Mouse (Mus musculus) liver, embryonic 13.5 days (tissue): Measurements from ENCODE around the gene Trim2. TPM values are rescaled to one million over a fixed set of nuclear protein-coding genes. Genes with fewer than 3 reads are reported as not detected.

Experiments
- ATAC-seq: fragments of 200-750 bp; cut with Nextera tagmentation; 2 replicates; pipeline ENCODE4 v1.8.0; 2017; ENCODE audit warnings: low read depth, mild to moderate bottlenecking, moderate number of reproducible peaks, moderate library complexity
- DNase-seq: peaks from one replicate; pipeline ENCODE4 v3.0.0; 2022
- H3K27ac ChIP-seq: fragments of 300-500 bp; sonication (generic); 2 replicates; pipeline ENCODE4 v1.5.1; 2015; ENCODE audit warnings: moderate library complexity, mild to moderate bottlenecking, inconsistent platforms
- H3K27me3 ChIP-seq: fragments of 300-500 bp; sonication (generic); 2 replicates; pipeline ENCODE4 v1.6.1; 2015; ENCODE audit warnings: mild to moderate bottlenecking, inconsistent platforms
- H3K36me3 ChIP-seq: fragments of 300-500 bp; sonication (generic); 2 replicates; pipeline ENCODE4 v1.6.1; 2015; ENCODE audit warnings: mild to moderate bottlenecking, inconsistent platforms
- H3K4me1 ChIP-seq: fragments of 300-500 bp; sonication (generic); replicated peaks from 2 replicates; pipeline ENCODE4 v1.6.1; 2015; ENCODE audit warnings: inconsistent platforms
- H3K4me2 ChIP-seq: fragments of 300-500 bp; sonication (generic); 2 replicates; pipeline ENCODE4 v1.6.1; 2015; ENCODE audit warnings: inconsistent platforms, mild to moderate bottlenecking, moderate library complexity
- H3K4me3 ChIP-seq: fragments of 300-500 bp; sonication (generic); replicated peaks from 2 replicates; pipeline ENCODE4 v1.5.1; 2015; ENCODE audit warnings: mild to moderate bottlenecking, inconsistent platforms
- H3K9ac ChIP-seq: fragments of 300-500 bp; sonication (generic); 2 replicates; pipeline ENCODE4 v1.6.1; 2015; ENCODE audit warnings: mild to moderate bottlenecking, inconsistent platforms
- H3K9me3 ChIP-seq: fragments of 300-500 bp; sonication (generic); replicated peaks from 2 replicates; pipeline ENCODE4 v1.6.1; 2016; ENCODE audit warnings: inconsistent platforms
- WGBS: fragments of 180-500 bp; shearing (Covaris S2); methylation state at CpG from one replicate; pipeline ENCODE4 v1.1.7; 2015; ENCODE audit not compliant: insufficient replicate concordance; 5-methylcytosine and 5-hydroxymethylcytosine counted together
- polyA plus RNA-seq: library from polyadenylated mRNA; unstranded; fragments of >200 nt; fragmentation: Nextera tagmentation; extraction: Ambion mirVana; gene quantifications from 2 replicates; pipeline ENCODE4 v1.2.1, GENCODE M21; 2015

Gene Trim2
- polyA plus RNA-seq, 1 experiment from 2014 or later = 3.9 TPM

DNA sequence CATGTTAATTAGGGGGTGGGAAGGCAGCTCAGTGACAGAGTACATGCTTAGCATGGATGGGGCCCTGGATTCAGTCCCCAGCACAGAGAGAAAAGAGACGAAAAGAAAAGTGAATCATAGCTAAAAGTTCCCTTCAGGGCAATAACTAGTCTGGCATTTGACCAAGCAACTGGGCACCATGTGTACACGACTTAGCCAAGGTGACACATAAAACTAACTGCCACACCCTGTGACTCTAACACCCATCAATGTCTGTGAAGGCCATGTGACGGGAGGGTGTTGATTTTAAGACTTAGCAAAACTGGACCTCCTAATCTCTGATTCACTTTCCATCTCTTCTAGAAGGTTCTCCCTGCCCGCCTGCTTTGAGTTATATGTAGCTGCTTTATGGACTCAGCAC, 12.2 kb upstream of the Trim2 start:
- H3K27me3 ChIP-seq = no peaks in the 10 kb centered on the region
- H3K4me3 ChIP-seq = no peak overlapping the region
- no peaks in the 10 kb centered on the region for H3K36me3 ChIP-seq
- no peak overlapping the region for H3K4me2 ChIP-seq
- no peak overlapping the region for H3K27ac ChIP-seq
- WGBS = 65% methylated on average over 4 of the region's 4 CpGs
- H3K4me1 ChIP-seq = peaks cover 16% of the 10 kb centered on the region
- no peaks in the 10 kb centered on the region for H3K9me3 ChIP-seq
- ATAC-seq = no peak
- H3K9ac ChIP-seq = no peak overlapping the region
- no peak for DNase-seq

DNA sequence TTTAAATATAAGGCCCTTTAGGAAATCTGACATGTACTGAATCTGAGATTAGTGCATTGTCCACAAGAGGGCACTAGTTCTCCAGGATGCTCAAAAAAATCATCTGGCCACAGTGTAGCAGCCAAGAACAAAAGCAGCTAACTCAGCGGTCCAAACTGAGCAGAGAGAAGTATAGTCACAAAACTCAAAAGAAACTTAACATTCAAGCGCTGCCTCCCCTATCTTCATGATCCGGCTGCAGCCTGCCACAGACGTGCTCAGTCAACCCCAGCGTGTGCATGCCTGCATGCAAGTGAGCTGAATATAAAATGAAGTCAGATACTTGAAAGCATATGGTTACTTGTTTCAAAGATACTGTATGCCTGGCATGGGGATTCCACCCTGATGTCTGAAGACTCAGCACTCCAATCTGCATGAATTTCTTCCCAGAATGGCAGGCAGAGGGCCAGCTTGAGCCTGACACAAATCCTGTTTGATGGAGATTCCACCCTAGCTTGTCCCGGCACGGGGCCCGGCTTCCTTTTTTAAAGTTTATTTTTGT, 8.0 kb upstream of the Trim2 start:
- DNase-seq (peak; percentile 39), ATAC-seq (peak; percentile 62; the same call in 1 of the 2 replicates)
- peaks cover 8% of the 10 kb centered on the region for H3K27me3 ChIP-seq
- no peak overlapping the region for H3K9ac ChIP-seq
- H3K4me1 ChIP-seq = peaks cover 22% of the 10 kb centered on the region
- no peaks in the 10 kb centered on the region for H3K9me3 ChIP-seq
- no peaks in the 10 kb centered on the region for H3K36me3 ChIP-seq
- peak overlapping the region; percentile 38 for H3K4me2 ChIP-seq
- H3K27ac ChIP-seq = no peak overlapping the region
- 32% methylated on average over 8 of the region's 8 CpGs for WGBS
- H3K4me3 ChIP-seq = no peak overlapping the region

DNA sequence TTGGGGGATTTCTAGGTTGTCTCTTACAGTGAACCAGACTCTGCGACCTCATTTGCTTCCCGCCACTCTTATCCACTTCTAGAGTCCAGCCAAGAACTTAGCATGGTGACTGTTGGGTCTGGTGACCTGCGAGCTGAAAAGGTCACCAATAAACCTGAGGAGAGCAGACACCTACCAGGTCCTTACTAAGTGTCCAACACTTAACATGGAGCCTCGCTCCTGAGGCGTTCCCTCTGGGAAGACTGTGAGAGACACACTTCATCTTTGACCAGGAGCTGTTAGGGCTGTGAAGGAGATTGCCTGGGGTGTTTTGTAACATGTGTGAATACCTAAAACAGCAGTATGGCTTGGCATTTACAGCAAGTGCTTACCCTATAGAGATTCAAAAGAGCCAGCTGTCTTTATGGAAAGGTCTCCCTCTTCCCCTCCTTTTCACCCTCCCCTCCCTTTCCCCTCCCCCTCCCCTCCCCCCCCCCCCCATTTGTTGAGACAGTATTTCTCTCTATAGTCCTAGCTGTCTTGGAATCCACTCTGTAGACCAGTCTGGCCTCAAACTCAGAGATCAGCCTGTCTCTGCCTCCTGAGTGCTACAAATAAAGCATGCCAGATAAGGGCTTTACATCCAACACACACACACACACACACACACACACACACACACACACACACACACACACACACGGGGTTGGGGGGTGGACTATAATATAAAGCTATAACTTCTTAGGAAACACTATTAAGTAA, 7.3 kb upstream of the Trim2 start:
- H3K4me2 ChIP-seq = peak overlapping the region; percentile 27
- WGBS = 65% methylated on average over 6 of the region's 6 CpGs
- ATAC-seq = no peak

DNA sequence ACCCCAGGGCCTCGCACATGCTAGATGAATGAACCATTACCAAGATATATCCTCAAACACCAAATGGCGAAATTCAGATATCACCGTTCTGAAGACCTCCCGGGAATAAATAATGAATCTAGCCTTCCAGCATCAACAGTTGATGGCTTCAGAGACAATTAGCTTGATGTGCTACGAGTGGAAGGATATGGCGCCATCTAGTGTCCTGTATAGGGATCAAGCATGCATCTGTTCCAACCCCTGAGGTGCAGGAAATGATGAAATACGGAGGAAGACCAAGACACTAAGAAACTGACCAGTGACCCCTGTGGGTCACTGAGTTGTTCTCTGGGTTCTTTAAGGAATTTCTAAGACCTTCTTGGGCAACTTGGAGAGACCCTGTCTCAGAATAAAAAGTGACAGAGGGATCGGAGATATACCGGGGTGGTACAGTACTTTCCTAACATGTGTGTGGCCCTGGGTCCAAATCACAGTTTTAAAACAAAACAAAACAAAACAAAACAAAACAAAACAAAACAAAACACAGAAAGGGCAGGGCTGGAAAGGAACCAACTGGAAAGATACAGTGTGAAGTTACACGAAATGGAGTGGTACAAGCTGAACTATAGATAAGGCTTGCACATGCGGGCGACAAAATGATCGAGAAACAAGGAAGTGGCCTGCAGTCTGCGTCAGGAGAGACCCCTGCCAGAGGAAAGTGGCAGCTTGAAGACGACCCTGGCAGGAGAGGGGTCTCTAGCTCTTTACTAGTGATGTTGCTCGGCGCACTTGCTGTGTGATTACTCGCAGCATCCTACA, 6.5 kb upstream of the Trim2 start:
- no peak overlapping the region for H3K9ac ChIP-seq
- 30% methylated on average over 18 of the region's 18 CpGs for WGBS
- H3K4me1 ChIP-seq = peaks cover 22% of the 10 kb centered on the region
- H3K27me3 ChIP-seq = peaks cover 8% of the 10 kb centered on the region
- ATAC-seq = no peak
- H3K4me3 ChIP-seq = no peak overlapping the region
- H3K4me2 ChIP-seq = peak overlapping the region; percentile 27
- no peak overlapping the region for H3K27ac ChIP-seq
- DNase-seq = peak; percentile 38
- H3K36me3 ChIP-seq = no peaks in the 10 kb centered on the region
- H3K9me3 ChIP-seq = no peaks in the 10 kb centered on the region

More for the DNA sequence above, 7.3 kb upstream of the Trim2 start:
- no peak for DNase-seq
- Histone ChIP-seq H3K27me3 (peaks cover 8% of the 10 kb centered on the region), H3K9ac (no peak overlapping the region), H3K4me1 (peaks cover 22% of the 10 kb centered on the region), H3K9me3 (no peaks in the 10 kb centered on the region), H3K27ac (no peak overlapping the region), H3K4me3 (no peak overlapping the region), H3K36me3 (no peaks in the 10 kb centered on the region)

DNA sequence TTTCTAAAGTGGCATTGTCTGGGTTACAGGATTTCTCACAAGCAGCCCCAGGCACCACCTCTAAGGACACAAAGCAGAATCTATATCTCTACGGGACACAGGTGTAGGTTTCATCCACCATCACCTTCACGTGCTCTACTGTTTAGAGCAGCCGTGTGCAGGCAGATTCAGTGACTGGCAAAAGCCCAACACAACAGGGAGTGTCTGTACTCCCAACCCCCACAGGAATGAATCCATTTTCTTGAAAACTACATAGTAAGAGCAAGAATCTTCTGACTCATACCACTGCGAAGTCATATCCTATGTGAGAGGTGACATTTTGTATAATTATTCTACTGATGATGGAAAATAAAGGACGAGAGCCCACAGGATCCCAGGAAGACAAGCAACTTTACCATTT, 5.6 kb upstream of the Trim2 start:
- H3K36me3 ChIP-seq = no peaks in the 10 kb centered on the region
- no peaks in the 10 kb centered on the region for H3K9me3 ChIP-seq
- H3K27me3 ChIP-seq = peaks cover 13% of the 10 kb centered on the region
- H3K4me2 ChIP-seq = no peak overlapping the region
- no peak for ATAC-seq
- peaks cover 22% of the 10 kb centered on the region for H3K4me1 ChIP-seq
- no peak overlapping the region for H3K9ac ChIP-seq
- no peak overlapping the region for H3K27ac ChIP-seq
- H3K4me3 ChIP-seq = no peak overlapping the region
- WGBS = 69% methylated on average over 5 of the region's 5 CpGs
- DNase-seq = no peak

DNA sequence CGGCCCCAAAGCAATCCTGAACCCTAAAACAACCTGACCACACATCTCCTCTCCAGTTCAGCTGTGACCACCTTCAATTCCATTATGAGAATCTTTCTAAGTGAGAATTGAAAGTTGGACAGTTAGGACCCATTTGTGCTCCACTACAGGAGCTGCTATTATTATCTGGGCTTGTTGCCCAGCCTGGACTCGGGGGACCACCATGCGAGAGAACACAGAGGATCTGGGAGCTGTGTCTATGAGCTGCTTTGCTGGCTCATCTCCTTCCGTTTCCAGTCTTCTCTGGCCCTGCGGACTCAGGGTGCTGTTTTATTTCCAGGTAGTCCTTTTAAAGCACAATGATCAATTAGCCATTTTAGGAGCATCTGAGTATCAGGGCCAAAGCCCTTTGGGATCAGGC, 839 bp upstream of the Trim2 start:
- 0 out of 2 replicates have a peak, but pooled peaks cover 2% of the 10 kb centered on the region for H3K9me3 ChIP-seq
- ATAC-seq (no peak), DNase-seq (no peak)
- WGBS = 68% methylated on average over 5 of the region's 5 CpGs
- H3K9ac ChIP-seq = no peak overlapping the region
- peaks cover 57% of the 10 kb centered on the region for H3K27me3 ChIP-seq
- H3K4me3 ChIP-seq = no peak overlapping the region
- H3K4me1 ChIP-seq = peaks cover 13% of the 10 kb centered on the region
- H3K27ac ChIP-seq = no peak overlapping the region
- H3K4me2 ChIP-seq = no peak overlapping the region
- no peaks in the 10 kb centered on the region for H3K36me3 ChIP-seq

DNA sequence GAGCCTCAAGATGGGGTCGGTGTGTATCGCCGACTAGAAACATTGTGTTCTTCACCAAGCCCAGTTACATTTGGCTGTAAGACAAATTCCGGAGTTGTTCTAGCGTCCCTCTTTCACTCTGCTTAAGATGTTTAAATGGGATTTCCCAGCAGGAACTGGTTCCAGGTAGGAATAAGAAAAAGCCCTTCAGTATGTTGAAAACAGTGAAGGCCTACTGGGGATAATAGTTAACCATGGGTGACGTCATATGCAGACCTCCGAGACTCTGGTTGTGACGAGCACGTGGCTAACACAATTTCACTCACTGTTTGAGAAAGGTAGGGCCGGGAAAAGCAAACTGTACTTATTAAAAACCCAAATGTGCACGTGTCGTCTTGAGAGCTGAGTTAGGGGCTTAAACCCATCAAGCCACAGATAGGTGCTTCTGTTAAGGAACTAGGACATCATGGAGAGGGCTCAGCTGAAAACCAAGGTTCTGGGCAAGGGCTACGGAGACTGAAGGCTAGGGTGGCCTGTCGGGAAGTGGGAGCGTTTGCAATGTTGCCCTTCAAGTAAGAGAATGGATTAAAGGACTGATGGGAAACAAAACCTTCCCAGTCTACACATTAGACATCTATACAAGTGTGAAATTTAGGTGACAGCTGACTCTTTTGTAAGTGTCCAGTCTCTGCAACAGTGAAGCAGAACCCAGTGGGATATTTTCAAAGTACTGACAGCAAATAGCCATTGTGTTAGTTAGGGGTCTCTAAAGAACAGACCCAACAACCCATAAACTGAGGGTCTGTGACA, 761 bp downstream of the Trim2 start:
- Histone ChIP-seq H3K4me1 (peaks cover 13% of the 10 kb centered on the region), H3K27ac (no peak overlapping the region), H3K36me3 (no peaks in the 10 kb centered on the region), H3K4me2 (no peak overlapping the region), H3K4me3 (0 out of 2 replicates have a peak overlapping the region, but pooled peaks have one; percentile 39), H3K27me3 (peaks cover 58% of the 10 kb centered on the region), H3K9ac (no peak overlapping the region), H3K9me3 (0 out of 2 replicates have a peak, but pooled peaks cover 2% of the 10 kb centered on the region)
- ATAC-seq = no peak
- DNase-seq = no peak
- WGBS = 43% methylated on average over 15 of the region's 15 CpGs

DNA sequence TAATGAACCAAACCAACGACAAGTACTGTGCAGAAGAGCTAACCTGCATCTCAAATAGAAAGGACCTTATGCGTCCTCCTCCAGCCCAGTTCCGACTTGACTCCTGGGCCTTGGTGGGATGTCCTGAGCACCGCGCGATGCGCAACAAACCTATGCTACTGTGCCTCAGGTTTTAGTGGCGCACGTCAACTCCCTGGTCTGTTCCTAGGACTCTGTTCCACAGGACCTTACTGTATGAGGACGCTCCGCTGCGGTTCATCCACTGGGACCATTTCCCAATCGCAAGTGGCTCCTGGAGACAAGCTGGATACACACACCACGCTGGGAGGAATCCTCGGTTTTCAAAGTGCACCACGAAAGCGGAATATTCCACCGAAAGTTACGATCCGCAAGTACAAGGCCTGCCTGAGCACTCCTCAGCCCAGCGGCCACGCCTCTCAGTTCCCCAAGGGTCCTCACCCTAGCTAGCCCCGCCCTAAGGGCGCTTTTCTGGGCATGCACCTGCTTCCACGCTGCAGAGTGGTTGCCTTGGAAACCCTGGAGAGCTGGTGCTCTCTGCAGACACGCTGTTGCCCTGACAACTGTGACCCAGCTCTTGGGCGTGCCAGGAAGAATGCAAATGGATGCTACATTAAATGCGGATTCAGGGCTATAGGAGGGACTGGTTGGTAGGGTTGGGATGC, 1.5 kb downstream of the Trim2 start:
- 0 out of 2 replicates have a peak, but pooled peaks have one; percentile 20 for ATAC-seq
- peaks cover 58% of the 10 kb centered on the region for H3K27me3 ChIP-seq
- WGBS = 2% methylated on average over 28 of the region's 28 CpGs

DNA sequence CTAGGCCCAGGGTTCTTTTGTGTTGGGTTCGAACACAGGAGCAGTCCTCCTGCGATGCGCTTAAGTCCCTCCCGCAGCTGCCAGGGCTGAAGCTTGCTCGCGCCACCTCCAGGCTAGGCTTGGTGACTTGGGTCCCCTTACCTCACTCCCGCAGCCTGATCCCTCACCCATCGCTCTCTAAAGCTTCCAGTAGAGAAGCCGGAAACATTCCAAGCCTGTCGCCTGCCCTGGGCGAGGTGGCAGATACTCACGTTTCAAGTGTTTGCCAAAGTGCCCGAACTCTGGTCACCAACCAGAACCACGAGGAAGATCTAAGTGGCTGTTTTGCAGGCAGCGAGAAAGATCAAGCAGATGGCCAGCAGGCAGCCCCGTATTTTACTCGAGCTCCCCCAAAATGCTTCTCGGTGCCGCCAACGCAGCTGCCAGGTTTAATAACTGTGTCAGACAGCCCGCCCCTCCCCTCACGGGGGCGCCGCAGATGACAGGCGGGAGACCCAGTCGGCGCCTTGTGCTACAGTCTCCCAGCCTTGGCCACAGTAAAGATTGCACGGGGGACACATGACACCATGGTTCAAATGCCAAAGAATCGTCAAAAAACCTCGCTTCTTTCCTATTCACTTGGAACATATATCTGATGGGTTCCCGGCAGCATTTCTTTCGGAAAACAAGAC, 2.2 kb downstream of the Trim2 start:
- ATAC-seq (no peak), DNase-seq (no peak)
- H3K4me1 ChIP-seq = peaks cover 13% of the 10 kb centered on the region
- peak overlapping the region; percentile 39 for H3K4me3 ChIP-seq
- H3K4me2 ChIP-seq = peak overlapping the region; percentile 62
- no peak overlapping the region for H3K9ac ChIP-seq
- H3K27ac ChIP-seq = no peak overlapping the region
- 0 out of 2 replicates have a peak, but pooled peaks cover 2% of the 10 kb centered on the region for H3K9me3 ChIP-seq
- H3K36me3 ChIP-seq = no peaks in the 10 kb centered on the region
- peaks cover 58% of the 10 kb centered on the region for H3K27me3 ChIP-seq
- WGBS = 2% methylated on average over 32 of the region's 32 CpGs

More for the DNA sequence above, 1.5 kb downstream of the Trim2 start:
- Histone ChIP-seq H3K4me2 (peak overlapping the region; percentile 62), H3K36me3 (no peaks in the 10 kb centered on the region), H3K4me1 (peaks cover 13% of the 10 kb centered on the region), H3K9me3 (0 out of 2 replicates have a peak, but pooled peaks cover 2% of the 10 kb centered on the region), H3K27ac (no peak overlapping the region), H3K9ac (no peak overlapping the region), H3K4me3 (peak overlapping the region; percentile 39)
- DNase-seq = no peak

DNA sequence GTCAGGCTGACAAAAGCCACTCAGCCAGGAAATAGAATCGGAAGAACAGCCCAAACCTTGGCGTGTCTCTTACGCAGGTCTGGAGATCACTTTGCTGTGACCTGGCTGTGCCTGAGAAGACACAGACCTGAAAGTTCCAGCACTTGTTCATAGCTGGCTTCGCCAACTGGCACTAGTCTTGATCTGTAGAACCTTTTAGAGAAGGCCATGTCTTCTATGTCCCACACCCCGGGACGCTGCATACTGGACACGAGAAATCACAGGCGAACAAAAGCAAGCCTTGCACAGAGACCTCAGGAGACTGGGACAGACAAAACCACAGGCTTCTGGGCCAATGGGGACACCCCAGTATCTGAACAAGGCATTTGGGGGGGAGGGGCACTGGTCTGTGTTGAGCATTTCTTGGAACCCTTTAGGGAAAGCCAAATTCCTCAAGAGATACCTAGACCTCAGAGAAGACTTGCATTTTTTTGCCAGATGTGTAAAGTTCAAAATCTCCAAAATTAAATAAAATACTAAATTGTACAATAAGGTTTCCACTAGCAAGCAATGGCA, 3.2 kb downstream of the Trim2 start:
- ATAC-seq (no peak), DNase-seq (no peak)
- H3K9me3 ChIP-seq = 0 out of 2 replicates have a peak, but pooled peaks cover 2% of the 10 kb centered on the region
- peaks cover 58% of the 10 kb centered on the region for H3K27me3 ChIP-seq
- peaks cover 13% of the 10 kb centered on the region for H3K4me1 ChIP-seq
- no peak overlapping the region for H3K4me2 ChIP-seq
- no peak overlapping the region for H3K9ac ChIP-seq
- no peaks in the 10 kb centered on the region for H3K36me3 ChIP-seq
- 77% methylated on average over 8 of the region's 8 CpGs for WGBS
- no peak overlapping the region for H3K27ac ChIP-seq
- H3K4me3 ChIP-seq = no peak overlapping the region
